Mouse (Mus musculus): Measurements from ENCODE around the gene Olfr221. TPM values are rescaled to one million over a fixed set of nuclear protein-coding genes. Genes with fewer than 3 reads are reported as not detected.

Olfr221 gene
- polyA plus RNA-seq, 1 experiment from 2014 or later, result not detected

- 79% methylated on average over 6 of the region's 6 CpGs for WGBS
- no peaks in the 10 kb centered on the region for H3K27me3 ChIP-seq (ENCODE audit: control insufficient read depth, insufficient read depth, low read length)
- no peaks in the 10 kb centered on the region for H3K9me3 ChIP-seq (ENCODE audit: control insufficient read depth, low read depth, low read length)
- peaks cover 66% of the 10 kb centered on the region for H3K36me3 ChIP-seq (ENCODE audit: control insufficient read depth, insufficient read depth, low read length)
- no peak for ATAC-seq (ENCODE audit: insufficient number of reproducible peaks, insufficient read depth, low FRiP score, low read depth)
- H3K4me3 ChIP-seq (ENCODE audit: low read depth, low read length), result no peak overlapping the region
- no peak overlapping the region for H3K4me2 ChIP-seq (replicated peaks; ENCODE audit: low read depth, low read length)
- H3K4me1 ChIP-seq (ENCODE audit: control insufficient read depth, insufficient read depth, low read length), result peaks cover 11% of the 10 kb centered on the region
- no peak overlapping the region for H3K27ac ChIP-seq (ENCODE audit: low read length)
- no peak overlapping the region for H3K9ac ChIP-seq (replicated peaks; ENCODE audit: low read depth, low read length)
These were observed 36.6 kb downstream of the Olfr221 start for GRCm38 (mm10) chr14:52005616-52006015.

GRCm38 (mm10) chr14:52005141-52005540, 37.1 kb downstream of the Olfr221 start:
- H3K27ac ChIP-seq (ENCODE audit: low read length), result no peak overlapping the region
- 81% methylated on average over 7 of the region's 7 CpGs for WGBS
- no peak overlapping the region for H3K9ac ChIP-seq (replicated peaks; ENCODE audit: low read depth, low read length)
- H3K4me2 ChIP-seq (replicated peaks; ENCODE audit: low read depth, low read length), result no peak overlapping the region
- no peak for ATAC-seq (ENCODE audit: insufficient number of reproducible peaks, insufficient read depth, low FRiP score, low read depth)
- H3K36me3 ChIP-seq (ENCODE audit: control insufficient read depth, insufficient read depth, low read length), result peaks cover 69% of the 10 kb centered on the region
- H3K27me3 ChIP-seq (ENCODE audit: control insufficient read depth, insufficient read depth, low read length), result no peaks in the 10 kb centered on the region
- no peak overlapping the region for H3K4me3 ChIP-seq (ENCODE audit: low read depth, low read length)
- no peaks in the 10 kb centered on the region for H3K9me3 ChIP-seq (ENCODE audit: control insufficient read depth, low read depth, low read length)
- H3K4me1 ChIP-seq (ENCODE audit: control insufficient read depth, insufficient read depth, low read length), result peaks cover 6% of the 10 kb centered on the region

GRCm38 (mm10) chr14:52003981-52004495, 38.2 kb downstream of the Olfr221 start:
- no peaks in the 10 kb centered on the region for H3K27me3 ChIP-seq (ENCODE audit: control insufficient read depth, insufficient read depth, low read length)

GRCm38 (mm10) chr14:51997483-51997882, 44.8 kb downstream of the Olfr221 start:
- Histone ChIP-seq H3K4me1 (ENCODE audit: control insufficient read depth, insufficient read depth, low read length) (no peaks in the 10 kb centered on the region), H3K36me3 (ENCODE audit: control insufficient read depth, insufficient read depth, low read length) (peaks cover 71% of the 10 kb centered on the region), H3K4me2 (replicated peaks; ENCODE audit: low read depth, low read length) (no peak overlapping the region), H3K9me3 (ENCODE audit: control insufficient read depth, low read depth, low read length) (no peaks in the 10 kb centered on the region), H3K27ac (ENCODE audit: low read length) (no peak overlapping the region), H3K4me3 (ENCODE audit: low read depth, low read length) (no peak overlapping the region), H3K27me3 (ENCODE audit: control insufficient read depth, insufficient read depth, low read length) (no peaks in the 10 kb centered on the region), H3K9ac (replicated peaks; ENCODE audit: low read depth, low read length) (no peak overlapping the region)
- no peak for ATAC-seq (ENCODE audit: insufficient number of reproducible peaks, insufficient read depth, low FRiP score, low read depth)
- 87% methylated on average over 14 of the region's 14 CpGs for WGBS

More at GRCm38 (mm10) chr14:52003981-52004495, 38.2 kb downstream of the Olfr221 start:
- no peak for ATAC-seq (ENCODE audit: insufficient number of reproducible peaks, insufficient read depth, low FRiP score, low read depth)
- H3K27ac ChIP-seq (ENCODE audit: low read length), result no peak overlapping the region
- no peak overlapping the region for H3K4me3 ChIP-seq (ENCODE audit: low read depth, low read length)
- no peaks in the 10 kb centered on the region for H3K9me3 ChIP-seq (ENCODE audit: control insufficient read depth, low read depth, low read length)
- peaks cover 72% of the 10 kb centered on the region for H3K36me3 ChIP-seq (ENCODE audit: control insufficient read depth, insufficient read depth, low read length)
- 49% methylated on average over 16 of the region's 16 CpGs for WGBS
- no peak overlapping the region for H3K4me2 ChIP-seq (replicated peaks; ENCODE audit: low read depth, low read length)
- H3K9ac ChIP-seq (replicated peaks; ENCODE audit: low read depth, low read length), result no peak overlapping the region
- H3K4me1 ChIP-seq (ENCODE audit: control insufficient read depth, insufficient read depth, low read length), result 0 out of 2 replicates have a peak, but pooled peaks cover 1% of the 10 kb centered on the region

GRCm38 (mm10) chr14:51996866-51997265, 45.4 kb downstream of the Olfr221 start:
- peaks cover 68% of the 10 kb centered on the region for H3K36me3 ChIP-seq (ENCODE audit: control insufficient read depth, insufficient read depth, low read length)
- no peaks in the 10 kb centered on the region for H3K4me1 ChIP-seq (ENCODE audit: control insufficient read depth, insufficient read depth, low read length)
- H3K9ac ChIP-seq (replicated peaks; ENCODE audit: low read depth, low read length), result no peak overlapping the region
- ATAC-seq (ENCODE audit: insufficient number of reproducible peaks, insufficient read depth, low FRiP score, low read depth), result no peak
- no peaks in the 10 kb centered on the region for H3K27me3 ChIP-seq (ENCODE audit: control insufficient read depth, insufficient read depth, low read length)
- no peak overlapping the region for H3K4me3 ChIP-seq (ENCODE audit: low read depth, low read length)
- no peak overlapping the region for H3K4me2 ChIP-seq (replicated peaks; ENCODE audit: low read depth, low read length)
- no peak overlapping the region for H3K27ac ChIP-seq (ENCODE audit: low read length)
- WGBS, result 71% methylated on average over 17 of the region's 17 CpGs
- H3K9me3 ChIP-seq (ENCODE audit: control insufficient read depth, low read depth, low read length), result no peaks in the 10 kb centered on the region

GRCm38 (mm10) chr14:51996231-51996841, 45.9 kb downstream of the Olfr221 start:
- Histone ChIP-seq H3K9me3 (ENCODE audit: control insufficient read depth, low read depth, low read length) (no peaks in the 10 kb centered on the region), H3K4me1 (ENCODE audit: control insufficient read depth, insufficient read depth, low read length) (no peaks in the 10 kb centered on the region), H3K36me3 (ENCODE audit: control insufficient read depth, insufficient read depth, low read length) (peaks cover 71% of the 10 kb centered on the region), H3K27me3 (ENCODE audit: control insufficient read depth, insufficient read depth, low read length) (no peaks in the 10 kb centered on the region), H3K27ac (ENCODE audit: low read length) (no peak overlapping the region), H3K9ac (replicated peaks; ENCODE audit: low read depth, low read length) (no peak overlapping the region), H3K4me2 (replicated peaks; ENCODE audit: low read depth, low read length) (no peak overlapping the region), H3K4me3 (ENCODE audit: low read depth, low read length) (no peak overlapping the region)
- ATAC-seq (ENCODE audit: insufficient number of reproducible peaks, insufficient read depth, low FRiP score, low read depth), result no peak
- WGBS, result 83% methylated on average over 13 of the region's 13 CpGs

- H3K27me3 ChIP-seq (ENCODE audit: control insufficient read depth, insufficient read depth, low read length), result no peaks in the 10 kb centered on the region
- H3K4me3 ChIP-seq (ENCODE audit: low read depth, low read length), result no peak overlapping the region
- no peak overlapping the region for H3K9ac ChIP-seq (replicated peaks; ENCODE audit: low read depth, low read length)
- H3K4me1 ChIP-seq (ENCODE audit: control insufficient read depth, insufficient read depth, low read length), result no peaks in the 10 kb centered on the region
- no peak overlapping the region for H3K4me2 ChIP-seq (replicated peaks; ENCODE audit: low read depth, low read length)
- 69% methylated on average over 12 of the region's 12 CpGs for WGBS
- H3K27ac ChIP-seq (ENCODE audit: low read length), result no peak overlapping the region
- ATAC-seq (ENCODE audit: insufficient number of reproducible peaks, insufficient read depth, low FRiP score, low read depth), result no peak
- no peaks in the 10 kb centered on the region for H3K9me3 ChIP-seq (ENCODE audit: control insufficient read depth, low read depth, low read length)
- peaks cover 75% of the 10 kb centered on the region for H3K36me3 ChIP-seq (ENCODE audit: control insufficient read depth, insufficient read depth, low read length)
These were observed 46.9 kb downstream of the Olfr221 start for GRCm38 (mm10) chr14:51995219-51995871.

- no peak for ATAC-seq (ENCODE audit: insufficient number of reproducible peaks, insufficient read depth, low FRiP score, low read depth)
- Histone ChIP-seq H3K9me3 (ENCODE audit: control insufficient read depth, low read depth, low read length) (no peaks in the 10 kb centered on the region), H3K4me2 (replicated peaks; ENCODE audit: low read depth, low read length) (no peak overlapping the region), H3K4me1 (ENCODE audit: control insufficient read depth, insufficient read depth, low read length) (no peaks in the 10 kb centered on the region), H3K4me3 (ENCODE audit: low read depth, low read length) (no peak overlapping the region), H3K27ac (ENCODE audit: low read length) (no peak overlapping the region), H3K9ac (replicated peaks; ENCODE audit: low read depth, low read length) (no peak overlapping the region), H3K27me3 (ENCODE audit: control insufficient read depth, insufficient read depth, low read length) (no peaks in the 10 kb centered on the region), H3K36me3 (ENCODE audit: control insufficient read depth, insufficient read depth, low read length) (peaks cover 76% of the 10 kb centered on the region)
- 82% methylated on average over 4 of the region's 4 CpGs for whole genome bisulfite sequencing
These were observed 47.8 kb downstream of the Olfr221 start for GRCm38 (mm10) chr14:51994453-51994852.
